Mouse (Mus musculus) layer of hippocampus, adult 9-10 months (tissue): ENCODE measurements around the gene Atxn2.
"Not testable (repeated sequence)": the region's sequence is repeated elsewhere in the genome, so short reads cannot be mapped to it uniquely, and the experiment has no call there.

Experiments
- DNase-seq: peaks from one replicate; pipeline ENCODE4 v3.0.0; 2022; ENCODE audit warnings: low spot score

Atxn2 gene

GRCm38 (mm10) chr5:121835949-121836691 is 125.0 kb downstream of the Atxn2 start:
- no peak for DNase-seq

GRCm38 (mm10) chr5:121836692-121837415 is 125.7 kb downstream of the Atxn2 start:
- no peak for DNase-seq

GRCm38 (mm10) chr5:121837441-121838340 is 126.6 kb downstream of the Atxn2 start, which contains the start of gene Sh2b3:
TSS of gene Sh2b3 (minus strand) at chr5:121837646.
- DNase-seq: no peak

DNA sequence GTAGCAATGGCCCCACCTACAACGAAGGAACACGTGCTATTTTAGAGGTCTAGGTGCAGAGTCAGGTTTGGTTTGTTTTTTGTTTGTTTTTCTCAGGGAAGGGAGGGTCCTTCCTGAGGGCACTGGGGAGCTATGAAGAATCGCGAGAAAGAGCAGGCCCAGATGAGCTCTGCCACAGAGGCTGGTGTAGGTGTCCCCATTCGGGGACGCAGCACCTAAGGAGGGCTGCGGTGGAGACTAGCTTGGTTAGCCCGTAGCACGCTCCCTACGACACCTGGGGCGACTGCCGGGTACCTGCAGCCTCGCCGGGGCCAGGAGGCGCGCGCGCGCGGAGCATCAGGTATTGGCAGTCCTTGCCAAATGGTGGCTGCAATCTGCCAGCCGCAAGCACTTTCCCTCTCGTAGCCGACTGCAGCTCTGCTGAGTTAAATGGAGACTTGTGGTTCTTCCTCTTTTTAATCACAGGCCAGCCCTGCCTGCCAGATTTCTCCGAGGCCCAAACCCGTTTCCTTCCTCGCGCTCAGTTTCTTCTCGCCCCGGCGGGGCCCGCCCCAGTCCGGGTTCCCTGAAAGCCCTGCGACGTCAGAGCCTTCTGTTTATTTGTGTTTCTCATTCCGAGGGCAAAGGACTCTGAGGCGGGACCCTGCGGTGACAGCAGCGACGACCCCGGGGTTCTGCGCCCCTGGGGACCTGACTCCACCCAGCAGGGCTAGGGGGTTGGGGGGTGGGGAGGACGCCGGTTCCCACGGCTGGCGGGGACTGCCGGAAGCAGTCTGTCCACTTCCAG is 127.4 kb downstream of the Atxn2 start:
- no peak for DNase-seq

DNA sequence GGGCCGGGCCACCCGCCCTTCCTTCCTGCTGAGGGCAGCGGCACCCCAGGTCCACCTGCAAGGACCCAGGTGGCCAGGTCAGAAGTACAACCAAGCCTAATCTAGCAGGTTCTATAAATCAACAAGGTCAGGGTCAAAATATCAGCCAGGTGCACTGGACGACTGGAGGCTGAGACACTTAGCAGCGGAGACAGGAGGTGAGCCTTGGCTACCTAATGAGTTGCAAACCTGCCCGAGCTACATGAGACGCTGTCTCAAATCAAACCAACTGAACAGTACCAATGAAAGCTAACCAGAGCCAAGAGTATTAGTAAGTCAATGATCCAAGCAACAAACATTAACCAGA is 128.0 kb downstream of the Atxn2 start:
- DNase-seq: no peak

GRCm38 (mm10) chr5:121841516-121841915 is 130.4 kb downstream of the Atxn2 start:
- DNase-seq: no peak

GRCm38 (mm10) chr5:121841973-121842372 is 130.8 kb downstream of the Atxn2 start:
- no peak for DNase-seq

GRCm38 (mm10) chr5:121842665-121843118 is 131.6 kb downstream of the Atxn2 start:
- no peak for DNase-seq

DNA sequence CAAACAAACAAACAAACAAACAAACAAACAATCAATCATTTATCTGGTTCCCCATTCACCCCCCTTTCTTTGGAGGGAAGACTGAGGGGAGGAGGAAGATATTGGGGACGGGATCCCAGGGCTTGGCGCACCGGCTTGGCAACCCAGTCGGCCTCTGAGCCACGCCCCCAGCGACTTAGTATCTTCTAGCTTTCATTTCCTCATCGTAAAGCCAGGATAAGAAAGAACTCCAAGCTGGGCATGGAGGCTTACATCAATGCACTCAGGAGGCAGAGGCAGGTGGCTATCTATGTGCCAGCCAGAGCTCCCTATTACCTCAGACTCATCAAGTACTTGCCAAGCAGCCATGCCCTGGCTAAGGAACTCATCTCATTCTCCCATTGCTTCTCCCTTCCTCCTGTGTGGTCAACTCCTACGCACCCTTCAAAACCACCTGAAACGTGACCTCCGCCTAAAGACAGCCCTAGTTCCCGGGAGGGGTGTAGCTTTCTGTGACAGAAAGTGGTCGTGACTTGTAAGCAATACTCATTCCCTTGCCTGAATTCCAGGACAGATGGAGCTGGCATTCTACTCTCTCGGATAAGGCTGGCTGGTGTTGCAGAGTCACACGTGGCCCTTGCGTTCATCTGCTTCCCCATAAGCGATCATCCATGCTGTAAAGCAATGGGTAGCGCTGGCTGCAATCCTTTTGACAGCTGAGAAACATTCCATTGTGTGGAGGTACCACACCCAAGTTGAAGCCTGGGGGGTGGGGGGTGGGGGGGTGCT is 132.2 kb downstream of the Atxn2 start:
- no peak for DNase-seq

- DNase-seq: no peak
Measured at GRCm38 (mm10) chr5:121845361-121845760, 134.2 kb downstream of the Atxn2 start.

DNA sequence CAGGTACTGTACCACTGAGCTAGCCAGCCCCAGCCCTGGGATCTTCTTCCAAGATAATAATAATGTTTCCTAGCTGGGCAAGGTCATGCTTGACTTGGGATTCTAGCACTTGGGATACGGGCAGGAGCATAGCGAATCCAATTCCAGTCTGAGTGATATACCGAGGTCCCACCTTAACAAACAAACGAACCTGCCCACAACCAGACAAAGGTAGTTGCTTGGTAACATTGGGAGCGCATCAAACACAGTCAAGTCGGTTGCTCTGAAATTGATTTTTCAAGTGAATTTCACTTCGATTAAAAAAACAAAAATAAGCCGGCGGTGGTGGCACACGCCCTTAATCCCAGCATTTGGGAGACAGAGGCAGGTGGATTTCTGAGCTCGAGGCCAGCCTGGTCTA is 135.2 kb downstream of the Atxn2 start:
- no peak for DNase-seq

- DNase-seq: not testable (repeated sequence)
Measured at GRCm38 (mm10) chr5:121847269-121847668, 136.1 kb downstream of the Atxn2 start.

- DNase-seq: no peak
Measured at GRCm38 (mm10) chr5:121848035-121848519, 136.9 kb downstream of the Atxn2 start.

- DNase-seq: peak; percentile 79
Measured at GRCm38 (mm10) chr5:121848743-121849142, 137.6 kb downstream of the Atxn2 start, which contains the start of gene Pheta1. TSS of gene Pheta1 (plus strand) at chr5:121848984.

DNA sequence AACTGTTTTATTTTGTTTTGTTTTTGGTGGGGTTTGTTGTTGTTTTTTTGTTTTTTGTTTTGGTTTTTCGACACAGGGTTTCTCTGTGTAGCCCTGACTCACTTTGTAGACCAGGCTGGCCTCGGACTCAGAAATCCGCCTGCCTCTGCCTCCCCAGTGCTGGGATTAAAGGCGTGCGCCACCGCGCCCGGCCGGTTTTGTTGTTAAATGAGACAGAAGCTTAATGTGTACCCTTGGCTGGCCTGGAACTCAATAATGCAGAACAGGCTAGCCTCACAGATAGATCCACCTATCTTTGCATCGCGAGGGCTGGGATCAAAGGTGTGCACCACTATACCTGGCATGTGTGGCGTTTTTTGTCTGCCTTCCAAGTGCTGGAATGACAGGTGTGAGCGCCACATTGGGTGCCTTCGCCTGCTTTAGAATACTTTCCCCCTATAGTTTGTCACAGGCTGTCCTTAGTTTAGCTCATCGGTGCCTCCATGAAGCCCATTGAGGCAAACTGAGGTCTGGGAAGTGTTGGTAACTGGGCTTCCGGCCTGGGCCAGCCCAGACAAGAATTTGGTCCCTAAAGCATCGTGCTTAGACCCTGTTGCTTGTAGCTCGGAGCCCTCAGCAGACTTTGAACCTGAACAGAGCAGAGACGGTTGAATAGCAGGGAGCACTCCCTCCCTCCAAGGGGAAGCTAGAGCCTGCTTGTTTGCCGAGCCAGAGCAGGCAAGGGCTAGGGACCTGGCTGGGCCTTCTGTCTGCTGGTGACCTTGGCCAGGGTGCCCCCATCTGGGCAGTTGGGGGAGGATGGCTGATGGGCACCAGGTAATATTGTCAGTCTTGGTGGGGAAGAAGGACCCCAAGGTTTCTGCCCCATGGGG is 138.6 kb downstream of the Atxn2 start:
- no peak for DNase-seq

DNA sequence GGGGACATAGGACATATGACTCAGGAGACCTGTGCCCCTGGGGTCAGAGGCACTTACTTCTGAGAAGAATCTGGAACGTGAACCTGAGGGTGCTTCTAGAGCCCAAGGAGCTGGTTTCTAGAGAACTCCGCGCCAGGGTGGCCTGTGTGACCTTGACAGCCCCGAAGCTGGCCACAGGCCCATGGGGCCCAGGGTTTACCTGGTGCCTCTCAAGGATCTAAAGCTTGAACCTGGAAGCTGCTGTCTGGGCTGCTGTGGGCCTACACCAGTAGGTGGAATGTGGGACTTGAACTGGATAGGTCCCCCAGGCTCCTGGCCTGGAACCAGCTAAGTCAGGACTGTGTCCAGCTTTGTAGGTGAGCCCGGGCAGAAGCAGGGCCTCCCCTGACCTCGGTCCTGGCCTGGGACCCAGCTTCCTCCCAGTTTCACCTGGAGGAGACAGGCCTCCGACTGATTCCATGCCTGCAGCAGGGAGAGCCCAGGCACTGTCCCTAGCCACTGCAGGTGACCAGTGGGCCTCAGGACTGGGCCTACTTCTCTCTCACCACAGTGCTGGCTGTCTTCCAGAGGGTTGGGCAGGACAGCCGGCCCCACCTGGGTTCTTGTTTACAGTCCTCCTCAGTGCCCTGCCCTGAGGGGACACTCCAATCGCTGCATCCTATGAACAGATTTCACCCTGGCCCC is 142.4 kb downstream of the Atxn2 start:
- no peak for DNase-seq

DNA sequence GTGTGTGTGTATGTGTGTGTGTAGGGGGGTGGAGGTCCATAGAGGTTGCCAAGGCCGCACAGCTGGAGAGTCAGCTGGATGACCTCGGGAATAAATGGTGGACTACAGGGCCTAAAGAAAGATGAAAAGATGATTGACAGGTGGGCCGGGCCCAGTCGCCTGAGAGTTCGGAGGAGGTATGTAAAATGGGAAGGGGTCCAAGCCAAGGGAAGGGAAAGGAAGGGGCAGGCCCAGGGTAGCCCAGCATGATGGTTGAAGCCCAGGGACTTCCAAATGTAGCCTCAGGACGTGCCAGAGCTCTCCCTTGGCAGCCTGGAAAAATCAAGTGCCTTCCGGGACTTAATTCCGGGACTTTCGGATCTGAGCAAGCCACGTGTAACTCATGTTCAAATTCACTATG is 143.6 kb downstream of the Atxn2 start:
- DNase-seq: no peak

DNA sequence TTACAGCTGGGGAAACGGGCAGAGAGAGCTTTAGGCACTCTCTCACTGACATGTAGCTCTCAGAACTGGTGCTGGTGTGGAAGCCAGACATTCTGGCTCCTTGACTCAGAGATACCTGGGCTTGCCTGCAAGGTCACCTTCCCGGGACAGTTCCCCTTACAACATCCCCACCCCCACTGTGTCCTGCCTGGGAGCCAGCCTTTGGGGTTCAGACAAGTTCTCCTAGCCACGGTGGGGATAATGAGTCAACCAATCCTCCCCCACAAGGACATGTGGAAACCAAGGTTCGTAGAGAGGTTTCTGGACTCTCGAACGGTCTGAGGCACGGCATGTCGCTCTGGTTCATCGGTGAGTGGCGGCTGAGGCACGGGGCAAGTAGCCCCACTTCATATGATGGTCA is 145.6 kb downstream of the Atxn2 start:
- no peak for DNase-seq

DNA sequence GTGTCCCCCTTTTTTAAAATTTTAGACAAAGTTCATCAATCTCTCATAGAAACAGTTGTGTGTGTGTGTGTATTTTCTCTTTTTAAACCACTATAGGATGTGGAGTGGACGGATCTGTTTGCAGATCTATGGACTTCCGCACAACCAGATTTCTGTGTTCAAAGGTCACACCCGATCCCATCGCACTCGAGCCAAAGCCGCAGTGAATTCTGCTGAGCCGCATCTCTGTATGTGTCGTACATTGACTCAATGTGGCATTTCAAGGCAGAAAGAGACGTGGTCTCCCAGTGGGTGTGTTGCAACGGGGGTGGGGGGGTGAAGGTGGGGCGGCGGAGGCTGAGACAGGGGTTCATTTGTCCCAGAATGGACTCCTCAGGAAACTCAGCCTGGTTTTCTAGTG is 147.3 kb downstream of the Atxn2 start:
- no peak for DNase-seq
